16 mouse cellular contexts compared by ENCODE assay signal in the genomic region with DNA sequence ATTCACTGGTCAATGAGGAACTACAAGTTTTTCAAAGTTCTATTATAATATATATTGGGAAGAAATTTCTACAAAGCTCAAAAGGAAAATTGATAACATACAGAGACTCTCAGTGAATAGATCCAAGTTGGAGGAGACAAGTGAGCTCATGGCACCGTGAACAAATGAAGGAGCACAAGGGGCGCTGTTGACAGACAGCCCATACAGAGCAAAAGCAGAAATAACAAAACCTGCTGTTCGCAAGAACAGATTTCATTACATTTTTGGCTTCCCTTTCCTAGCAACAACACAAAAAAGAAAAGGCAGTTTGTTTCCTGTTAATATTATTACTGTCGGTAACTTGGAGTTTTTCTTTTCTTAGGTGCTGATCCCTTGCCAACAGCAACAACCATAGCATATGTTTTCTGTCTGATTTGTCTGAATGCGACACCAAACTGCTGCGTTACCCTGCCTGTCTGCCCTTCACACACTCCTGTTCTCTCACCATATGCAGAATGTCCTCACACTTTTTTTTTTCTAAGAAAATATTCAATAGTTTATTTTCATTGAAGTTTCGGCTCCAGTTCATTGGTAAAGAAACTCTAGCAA. TPM values are rescaled to one million over a fixed set of nuclear protein-coding genes. Genes with fewer than 3 reads are reported as not detected.
DNase-seq lines count a peak whose midpoint lies in the region; ATAC-seq and TF ChIP-seq lines count a peak whose summit lies in the region.
"Had no signal": no experiment of that assay in that cellular context is flagged by ENCODE, and none has a peak within 500 bp of the region (broad histone marks: within the 10 kb centered on the region; RNA-seq: fewer than 3 reads in every experiment).

No protein-coding gene starts in this region.

- no peaks in the 10 kb centered on the region for H3K27me3 ChIP-seq in embryonic facial prominence, embryonic 14.5 days (replicated peaks; ENCODE audit: control insufficient read depth, insufficient read depth, low read length)
- no peaks in the 10 kb centered on the region for H3K27me3 ChIP-seq in embryonic facial prominence, embryonic 10.5 days (replicated peaks; ENCODE audit: low read depth, poor library complexity, severe bottlenecking)
- H3K27me3 ChIP-seq in hindbrain, embryonic 11.5 days (ENCODE audit: control insufficient read depth, insufficient read depth, low read length), result no peaks in the 10 kb centered on the region
- no peaks in the 10 kb centered on the region for H3K27me3 ChIP-seq in hindbrain, embryonic 10.5 days (ENCODE audit: insufficient read depth, poor library complexity, severe bottlenecking)
- H3K27me3 ChIP-seq in lung, embryonic 14.5 days (ENCODE audit: insufficient read depth, low read length), result no peaks in the 10 kb centered on the region
- H3K27me3 ChIP-seq in forebrain, embryonic 16.5 days (replicated peaks; ENCODE audit: control insufficient read depth, insufficient read depth, low read length), result no peaks in the 10 kb centered on the region

- TF ChIP-seq CTCF in lung, embryonic 14.5 days (IDR thresholded peaks at IDR 0.05; ENCODE audit: low read depth), result 0 out of 2 replicates have a peak, but pooled peaks have one; percentile 2

- peaks cover 6% of the 10 kb centered on the region; the same call in 1 of the 2 replicates for H3K4me1 ChIP-seq in embryonic facial prominence, embryonic 14.5 days (ENCODE audit: control insufficient read depth, insufficient read depth, low read length)
- no peaks in the 10 kb centered on the region; the same call in 1 of the 2 replicates for H3K4me1 ChIP-seq in embryonic facial prominence, embryonic 10.5 days
- H3K4me1 ChIP-seq in hindbrain, embryonic 11.5 days (replicated peaks; ENCODE audit: control insufficient read depth, insufficient read depth, low read length), result no peaks in the 10 kb centered on the region
- no peaks in the 10 kb centered on the region for H3K4me1 ChIP-seq in hindbrain, embryonic 10.5 days (replicated peaks)
- peaks cover 13% of the 10 kb centered on the region; the same call in 1 of the 2 replicates for H3K4me1 ChIP-seq in lung, embryonic 14.5 days (ENCODE audit: insufficient read depth)
- H3K4me1 ChIP-seq in forebrain, embryonic 16.5 days (replicated peaks; ENCODE audit: control insufficient read depth, insufficient read depth, low read length), result 0 out of 2 replicates have a peak, but pooled peaks cover 3% of the 10 kb centered on the region

- H3K9ac ChIP-seq in embryonic facial prominence, embryonic 14.5 days (ENCODE audit: low read depth, low read length), result no peak overlapping the region
- no peak overlapping the region for H3K9ac ChIP-seq in hindbrain, embryonic 11.5 days (ENCODE audit: low read depth, low read length)
- no peak overlapping the region for H3K9ac ChIP-seq in lung, embryonic 14.5 days
- no peak overlapping the region for H3K9ac ChIP-seq in forebrain, embryonic 16.5 days (replicated peaks; ENCODE audit: low read depth, low read length)

- ATAC-seq in embryonic facial prominence, embryonic 14.5 days (ENCODE audit: low read depth), result peak; percentile 65
- no peak for ATAC-seq in hindbrain, embryonic 11.5 days (ENCODE audit: low FRiP score)
- ATAC-seq in lung, embryonic 14.5 days (ENCODE audit: insufficient read depth), result peak; percentile 90
- ATAC-seq in forebrain, embryonic 16.5 days, result peak; percentile 92

- no peaks in the 10 kb centered on the region for H3K9me3 ChIP-seq in embryonic facial prominence, embryonic 14.5 days (ENCODE audit: control insufficient read depth, low read length)
- H3K9me3 ChIP-seq in embryonic facial prominence, embryonic 10.5 days, result no peaks in the 10 kb centered on the region
- H3K9me3 ChIP-seq in hindbrain, embryonic 11.5 days (ENCODE audit: control insufficient read depth, low read length), result no peaks in the 10 kb centered on the region
- H3K9me3 ChIP-seq in hindbrain, embryonic 10.5 days, result no peaks in the 10 kb centered on the region
- H3K9me3 ChIP-seq in lung, embryonic 14.5 days (ENCODE audit: low read depth, low read length), result no peaks in the 10 kb centered on the region
- no peaks in the 10 kb centered on the region for H3K9me3 ChIP-seq in forebrain, embryonic 16.5 days (ENCODE audit: control insufficient read depth, low read length)

- no peak overlapping the region for H3K4me3 ChIP-seq in embryonic facial prominence, embryonic 14.5 days (ENCODE audit: low read depth, low read length)
- H3K4me3 ChIP-seq in embryonic facial prominence, embryonic 10.5 days, result no peak overlapping the region
- no peak overlapping the region for H3K4me3 ChIP-seq in hindbrain, embryonic 11.5 days (ENCODE audit: low read depth, low read length)
- no peak overlapping the region for H3K4me3 ChIP-seq in hindbrain, embryonic 10.5 days
- no peak overlapping the region for H3K4me3 ChIP-seq in lung, embryonic 14.5 days (ENCODE audit: low read depth, low read length)
- H3K4me3 ChIP-seq in forebrain, embryonic 16.5 days (replicated peaks; ENCODE audit: low read length), result no peak overlapping the region
- H3K4me3 ChIP-seq: myocyte had no signal

- 0 out of 2 replicates have a peak, but pooled peaks cover 6% of the 10 kb centered on the region for H3K36me3 ChIP-seq in embryonic facial prominence, embryonic 14.5 days (ENCODE audit: control insufficient read depth, insufficient read depth, low read length)
- no peaks in the 10 kb centered on the region for H3K36me3 ChIP-seq in embryonic facial prominence, embryonic 10.5 days (replicated peaks)
- H3K36me3 ChIP-seq in hindbrain, embryonic 11.5 days (ENCODE audit: control insufficient read depth, insufficient read depth, low read length), result no peaks in the 10 kb centered on the region
- no peaks in the 10 kb centered on the region for H3K36me3 ChIP-seq in hindbrain, embryonic 10.5 days
- peaks cover 23% of the 10 kb centered on the region for H3K36me3 ChIP-seq in lung, embryonic 14.5 days (ENCODE audit: insufficient read depth)
- no peaks in the 10 kb centered on the region for H3K36me3 ChIP-seq in forebrain, embryonic 16.5 days (ENCODE audit: control insufficient read depth, insufficient read depth)

- DNase-seq in embryonic facial prominence, embryonic 14.5 days (ENCODE audit: low spot score), result peak; percentile 72
- DNase-seq in embryonic facial prominence, embryonic 10.5 days (ENCODE audit: low spot score), result no peak
- peak; percentile 19 for DNase-seq in hindbrain, embryonic 11.5 days (ENCODE audit: low spot score)
- no peak for DNase-seq in hindbrain, embryonic 10.5 days (ENCODE audit: low spot score)
- peak; percentile 78 for DNase-seq in lung, embryonic 14.5 days
- no peak for DNase-seq in lung, postnatal 10 days
- no peak for DNase-seq in adrenal gland, adult (ENCODE audit: inconsistent age in 2 of 2, low spot score in 1 of 2)
- DNase-seq: adrenal gland, postnatal 14 days; cerebellum, adult 9-11 months; kidney, adult 18-20 months; layer of hippocampus, adult 9-11 months; liver; lung, adult 18-20 months; thymus, postnatal 14 days had no signal

- 41% methylated on average over 7 of the region's 7 CpGs for WGBS in embryonic facial prominence, embryonic 14.5 days
- 79% methylated on average over 7 of the region's 7 CpGs for WGBS in embryonic facial prominence, embryonic 10.5 days
- 52% methylated on average over 7 of the region's 7 CpGs for whole genome bisulfite sequencing in hindbrain, embryonic 11.5 days
- WGBS in hindbrain, embryonic 10.5 days, result 51% methylated on average over 7 of the region's 7 CpGs
- WGBS in lung, embryonic 14.5 days, result 36% methylated on average over 7 of the region's 7 CpGs
- 30% methylated on average over 7 of the region's 7 CpGs for WGBS in forebrain, embryonic 16.5 days

- no peak overlapping the region for H3K27ac ChIP-seq in embryonic facial prominence, embryonic 14.5 days (replicated peaks; ENCODE audit: low read depth, low read length)
- no peak overlapping the region for H3K27ac ChIP-seq in embryonic facial prominence, embryonic 10.5 days (replicated peaks)
- no peak overlapping the region for H3K27ac ChIP-seq in hindbrain, embryonic 11.5 days (ENCODE audit: low read depth, low read length)
- H3K27ac ChIP-seq in hindbrain, embryonic 10.5 days, result no peak overlapping the region
- peak overlapping the region; percentile 19; the same call in 1 of the 2 replicates for H3K27ac ChIP-seq in lung, embryonic 14.5 days (ENCODE audit: low read depth)
- H3K27ac ChIP-seq in forebrain, embryonic 16.5 days (ENCODE audit: low read length), result no peak overlapping the region

- H3K4me2 ChIP-seq in embryonic facial prominence, embryonic 14.5 days (ENCODE audit: low read depth, low read length), result no peak overlapping the region
- no peak overlapping the region for H3K4me2 ChIP-seq in hindbrain, embryonic 11.5 days (replicated peaks; ENCODE audit: low read depth, low read length)
- H3K4me2 ChIP-seq in lung, embryonic 14.5 days, result 0 out of 2 replicates have a peak overlapping the region, but pooled peaks have one; percentile 15
- no peak overlapping the region for H3K4me2 ChIP-seq in forebrain, embryonic 16.5 days (ENCODE audit: low read length)

RNA-seq across cellular contexts. Expression of gene Ghr, which starts 19.3 kb away (rescaled TPM):
- 59.1 and 64.8 TPM in 2 replicates for polyA plus RNA-seq in embryonic facial prominence, embryonic 14.5 days (2014; fragmentation: Nextera tagmentation; extraction: Ambion mirVana)
- 11.3 and 12.7 TPM in 2 replicates for polyA plus RNA-seq in embryonic facial prominence, embryonic 10.5 days (2016; fragmentation: Nextera tagmentation; extraction: Ambion mirVana)
- polyA plus RNA-seq in hindbrain, embryonic 11.5 days (2014; fragmentation: Nextera tagmentation; extraction: Ambion mirVana), result 17.0 and 21.0 TPM in 2 replicates
- polyA plus RNA-seq in hindbrain, embryonic 10.5 days (2016; fragmentation: Nextera tagmentation; extraction: Ambion mirVana), result 10.4 and 13.5 TPM in 2 replicates
- 133 and 139 TPM in 2 replicates for polyA plus RNA-seq in lung, embryonic 14.5 days (2014; fragmentation: Nextera tagmentation; extraction: Ambion mirVana)
- polyA plus RNA-seq in forebrain, embryonic 16.5 days (2015; fragmentation: Nextera tagmentation; extraction: Ambion mirVana), result 5.9 and 7.2 TPM in 2 replicates

Comparison
In these comparisons a context has a peak if more than half of its experiments do, and no peak if none do; other contexts are left out.
1. DNase-seq: peak in embryonic facial prominence, embryonic 14.5 days (single experiment), hindbrain, embryonic 11.5 days (single experiment) and lung, embryonic 14.5 days (single experiment); none in embryonic facial prominence, embryonic 10.5 days (single experiment), hindbrain, embryonic 10.5 days (single experiment), lung, postnatal 10 days (single experiment) and adrenal gland, adult (0 of 2).